Mouse (Mus musculus) kidney, postnatal 0 days (tissue): Measurements from ENCODE around the gene Denr. TPM values are rescaled to one million over a fixed set of nuclear protein-coding genes. Genes with fewer than 3 reads are reported as not detected.
A peak's percentile ranks its signal among the peaks of the same experiment; 100 is the strongest.

Source experiments
- ATAC-seq: fragments of 200-750 bp; cut with Nextera tagmentation; replicated peaks from 2 replicates; pipeline ENCODE4 v1.8.0; 2017; ENCODE audit warnings: low read depth, moderate number of reproducible peaks, moderate TSS enrichment, moderate library complexity; ENCODE audit not compliant: low FRiP score
- DNase-seq: peaks from one replicate; pipeline ENCODE4 v3.0.0-alpha.2; 2016; ENCODE audit warnings: low spot score
- H3K27ac ChIP-seq: fragments of 300-500 bp; sonication (generic); 2 replicates; pipeline ENCODE4 v1.5.1; 2014; ENCODE audit warnings: mild to moderate bottlenecking
- H3K27me3 ChIP-seq: fragments of 300-500 bp; sonication (generic); 2 replicates; pipeline ENCODE4 v1.6.1; 2014; ENCODE audit warnings: low read length, mixed read lengths; ENCODE audit not compliant: insufficient read depth
- H3K36me3 ChIP-seq: fragments of 300-500 bp; sonication (generic); 2 replicates; pipeline ENCODE4 v1.6.1; 2014; ENCODE audit warnings: low read length, mixed read lengths; ENCODE audit not compliant: insufficient read depth
- H3K4me1 ChIP-seq: fragments of 300-500 bp; sonication (generic); replicated peaks from 2 replicates; pipeline ENCODE4 v1.6.1; 2014; ENCODE audit warnings: antibody characterized with exemption, low read length, mixed read lengths; ENCODE audit not compliant: insufficient read depth
- H3K4me2 ChIP-seq: fragments of 300-500 bp; sonication (generic); 2 replicates; pipeline ENCODE4 v1.6.1; 2014; ENCODE audit warnings: mild to moderate bottlenecking, low read length, moderate library complexity, mixed read lengths
- H3K4me3 ChIP-seq: fragments of 300-500 bp; sonication (generic); replicated peaks from 2 replicates; pipeline ENCODE4 v1.5.1; 2014; ENCODE audit warnings: low read depth, low read length
- H3K9ac ChIP-seq: fragments of 300-500 bp; sonication (generic); 2 replicates; pipeline ENCODE4 v1.6.1; 2014; ENCODE audit warnings: low read depth, low read length
- H3K9me3 ChIP-seq: fragments of 300-500 bp; sonication (generic); replicated peaks from 2 replicates; pipeline ENCODE4 v1.6.1; 2016; ENCODE audit warnings: low read length, inconsistent platforms, mixed read lengths
- CTCF ChIP-seq: IDR thresholded peaks from 2 replicates; pipeline ENCODE4 v1.5.1; 2016; ENCODE audit warnings: antibody characterized with exemption, low read depth, mild to moderate bottlenecking, moderate library complexity
- WGBS: fragments of 180-500 bp; shearing (Covaris S2); extraction: QIAGEN DNeasy Blood & Tissue Kit; methylation state at CpG from one replicate; pipeline ENCODE4 v1.1.7; 2014; 5-methylcytosine and 5-hydroxymethylcytosine counted together
- polyA plus RNA-seq: library from polyadenylated mRNA; unstranded; fragments of >200 nt; fragmentation: Nextera tagmentation; extraction: Ambion mirVana; gene quantifications from 2 replicates; pipeline ENCODE4 v1.2.1, GENCODE M21; 2015

Gene Denr
- polyA plus RNA-seq, 1 experiment from 2014 or later = 128 TPM

DNA sequence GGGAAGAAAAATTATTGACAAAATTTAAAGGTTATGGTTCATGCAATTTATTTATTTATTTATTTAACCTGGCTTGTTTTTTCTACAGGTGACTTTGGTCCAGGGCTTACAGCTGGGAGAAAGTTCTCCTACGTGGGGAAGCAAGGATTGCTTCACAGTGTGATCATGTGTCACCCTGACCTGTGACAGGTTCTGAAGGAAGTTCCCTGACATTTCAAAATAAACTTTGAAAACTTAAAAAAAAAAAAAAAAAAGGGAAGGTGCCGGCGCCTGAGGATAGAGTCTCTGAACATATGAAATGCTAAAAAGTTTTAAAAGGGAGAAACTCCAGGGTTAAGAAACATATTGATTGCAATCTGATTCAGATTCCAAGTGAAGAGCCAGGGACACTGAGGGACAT lies 20.6 kb upstream of the Denr start:
- Histone ChIP-seq H3K4me3 (no peak overlapping the region), H3K27me3 (no peaks in the 10 kb centered on the region), H3K36me3 (no peaks in the 10 kb centered on the region), H3K27ac (no peak overlapping the region), H3K9me3 (no peaks in the 10 kb centered on the region), H3K4me1 (no peaks in the 10 kb centered on the region), H3K4me2 (no peak overlapping the region), H3K9ac (no peak overlapping the region)
- TF ChIP-seq CTCF = no peak
- 53% methylated on average over 3 of the region's 3 CpGs for WGBS
- ATAC-seq (no peak), DNase-seq (no peak)

DNA sequence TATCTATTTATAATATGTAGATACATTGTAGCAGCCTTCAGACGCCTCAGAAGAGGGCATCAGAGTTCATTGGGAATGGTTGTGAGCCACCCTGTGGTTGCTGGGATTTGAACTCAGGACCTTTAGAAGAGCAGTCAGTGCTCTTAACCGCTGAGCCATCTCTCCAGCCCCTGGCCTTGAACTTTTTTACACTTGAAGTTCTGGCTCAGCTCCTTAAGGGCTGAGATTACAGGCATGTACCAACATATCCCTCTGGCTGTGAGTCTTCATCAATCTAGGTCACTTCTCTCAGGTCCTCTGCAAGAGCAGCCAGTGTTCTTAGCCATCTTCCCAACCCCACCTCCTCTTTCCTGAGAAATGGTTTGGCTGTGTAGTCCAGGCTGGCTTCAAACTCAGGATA lies 16.7 kb upstream of the Denr start:
- H3K4me2 ChIP-seq = no peak overlapping the region
- no peak overlapping the region for H3K27ac ChIP-seq
- no peak for TF ChIP-seq CTCF
- H3K4me3 ChIP-seq = no peak overlapping the region
- H3K9ac ChIP-seq = no peak overlapping the region
- ATAC-seq (no peak), DNase-seq (no peak)
- no peaks in the 10 kb centered on the region for H3K27me3 ChIP-seq
- no peaks in the 10 kb centered on the region for H3K4me1 ChIP-seq
- no peaks in the 10 kb centered on the region for H3K36me3 ChIP-seq
- 78% methylated on average over 2 of the region's 2 CpGs for WGBS
- H3K9me3 ChIP-seq = no peaks in the 10 kb centered on the region

- H3K4me2 ChIP-seq = no peak overlapping the region
- no peaks in the 10 kb centered on the region for H3K36me3 ChIP-seq
- H3K4me1 ChIP-seq = no peaks in the 10 kb centered on the region
- WGBS = 80% methylated on average over 5 of the region's 5 CpGs
- no peaks in the 10 kb centered on the region for H3K27me3 ChIP-seq
- no peak overlapping the region for H3K4me3 ChIP-seq
- no peaks in the 10 kb centered on the region for H3K9me3 ChIP-seq
- H3K9ac ChIP-seq = no peak overlapping the region
- DNase-seq (no peak), ATAC-seq (no peak)
- H3K27ac ChIP-seq = no peak overlapping the region
- TF ChIP-seq CTCF = no peak
Observed at GRCm38 (mm10) chr5:123890987-123891386, 16.0 kb upstream of the Denr start.

- Histone ChIP-seq H3K4me2 (no peak overlapping the region), H3K9me3 (no peaks in the 10 kb centered on the region), H3K4me3 (no peak overlapping the region), H3K27me3 (no peaks in the 10 kb centered on the region), H3K27ac (no peak overlapping the region), H3K9ac (no peak overlapping the region), H3K4me1 (no peaks in the 10 kb centered on the region), H3K36me3 (no peaks in the 10 kb centered on the region)
- TF ChIP-seq CTCF = no peak
- DNase-seq (peak; percentile 85), ATAC-seq (no peak)
- whole genome bisulfite sequencing = 39% methylated on average over 6 of the region's 6 CpGs
Observed at GRCm38 (mm10) chr5:123891669-123892068, 15.3 kb upstream of the Denr start.

GRCm38 (mm10) chr5:123893520-123893919 lies 13.5 kb upstream of the Denr start:
- no peak for TF ChIP-seq CTCF
- DNase-seq (no peak), ATAC-seq (no peak)
- H3K27me3 ChIP-seq = no peaks in the 10 kb centered on the region
- H3K27ac ChIP-seq = no peak overlapping the region
- 87% methylated on average over 5 of the region's 5 CpGs for WGBS
- H3K4me2 ChIP-seq = no peak overlapping the region
- no peaks in the 10 kb centered on the region for H3K36me3 ChIP-seq
- no peaks in the 10 kb centered on the region for H3K9me3 ChIP-seq
- no peak overlapping the region for H3K9ac ChIP-seq
- no peak overlapping the region for H3K4me3 ChIP-seq
- H3K4me1 ChIP-seq = no peaks in the 10 kb centered on the region

GRCm38 (mm10) chr5:123896395-123896794 lies 10.6 kb upstream of the Denr start:
- WGBS = 45% methylated on average over 11 of the region's 11 CpGs
- Histone ChIP-seq H3K36me3 (no peaks in the 10 kb centered on the region), H3K4me2 (no peak overlapping the region), H3K9me3 (no peaks in the 10 kb centered on the region), H3K27ac (no peak overlapping the region), H3K9ac (no peak overlapping the region), H3K27me3 (no peaks in the 10 kb centered on the region), H3K4me3 (no peak overlapping the region), H3K4me1 (no peaks in the 10 kb centered on the region)
- TF ChIP-seq CTCF = no peak
- ATAC-seq (no peak), DNase-seq (no peak)

GRCm38 (mm10) chr5:123897352-123897751 lies 9.6 kb upstream of the Denr start:
- DNase-seq = no peak
- no peak overlapping the region for H3K27ac ChIP-seq
- no peaks in the 10 kb centered on the region for H3K9me3 ChIP-seq
- no peak for TF ChIP-seq CTCF
- H3K27me3 ChIP-seq = no peaks in the 10 kb centered on the region
- H3K4me2 ChIP-seq = no peak overlapping the region
- ATAC-seq = no peak
- no peak overlapping the region for H3K9ac ChIP-seq
- 87% methylated on average over 13 of the region's 13 CpGs for WGBS
- H3K4me3 ChIP-seq = no peak overlapping the region
- no peaks in the 10 kb centered on the region for H3K4me1 ChIP-seq
- no peaks in the 10 kb centered on the region for H3K36me3 ChIP-seq
